Mouse (Mus musculus) testis, adult 2 months (tissue): ENCODE data around the gene Emc3. TPM values are rescaled to one million over a fixed set of nuclear protein-coding genes. Genes with fewer than 3 reads are reported as not detected.

Experiments
- H3K27ac ChIP-seq: fragments of 200-500 bp; 2 replicates; pipeline ENCODE4 v1.5.1; 2012; ENCODE audit warnings: low read depth, low read length; ENCODE audit not compliant: control insufficient read depth, insufficient read depth
- H3K27me3 ChIP-seq: fragments of 200-500 bp; 2 replicates; pipeline ENCODE4 v1.6.1; 2012; ENCODE audit warnings: mild to moderate bottlenecking, low read length, moderate library complexity; ENCODE audit not compliant: control insufficient read depth, insufficient read depth
- H3K36me3 ChIP-seq: fragments of 200-500 bp; 2 replicates; pipeline ENCODE4 v1.6.1; 2012; ENCODE audit warnings: mild to moderate bottlenecking, low read length; ENCODE audit not compliant: control insufficient read depth, insufficient read depth
- H3K4me1 ChIP-seq: fragments of 200-500 bp; 2 replicates; pipeline ENCODE4 v1.6.1; 2012; ENCODE audit warnings: low read length; ENCODE audit not compliant: control insufficient read depth, insufficient read depth
- H3K4me3 ChIP-seq: fragments of 200-500 bp; 2 replicates; pipeline ENCODE4 v1.5.1; 2012; ENCODE audit warnings: low read depth, mild to moderate bottlenecking, low read length, moderate library complexity, mixed read lengths; ENCODE audit not compliant: control insufficient read depth
- CTCF ChIP-seq: fragments of 200-500 bp; IDR thresholded peaks from 2 replicates; pipeline ENCODE4 v1.5.1; 2012; ENCODE audit warnings: low read depth, mild to moderate bottlenecking, inconsistent platforms, low read length, moderate library complexity; ENCODE audit not compliant: control insufficient read depth, insufficient read depth, insufficient replicate concordance
- POLR2A ChIP-seq: fragments of 200-500 bp; IDR thresholded peaks from 2 replicates; pipeline ENCODE4 v1.6.1; 2012; ENCODE audit warnings: low read depth, mild to moderate bottlenecking, inconsistent platforms, low read length, moderate library complexity; ENCODE audit not compliant: control insufficient read depth
- polyA plus RNA-seq: library from polyadenylated mRNA; depleted of rRNA; stranded (reverse); fragments of >200 nt; gene quantifications from 2 replicates; pipeline ENCODE4 v1.2.3, GENCODE M21; 2012; rRNA removed

The Emc3 gene
- polyA plus RNA-seq, 1 experiment, result 32.9 TPM

GRCm38 (mm10) chr6:113469432-113469831 is 62.0 kb downstream of the Emc3 start:
- no peaks in the 10 kb centered on the region for H3K27me3 ChIP-seq
- no peak overlapping the region for H3K27ac ChIP-seq
- TF ChIP-seq CTCF (peak; percentile 60; the same call in 1 of the 2 replicates), POLR2A (no peak)
- H3K36me3 ChIP-seq, result no peaks in the 10 kb centered on the region
- H3K4me1 ChIP-seq, result peaks cover 7% of the 10 kb centered on the region
- peak overlapping the region; percentile 58 for H3K4me3 ChIP-seq

GRCm38 (mm10) chr6:113469021-113469420 is 62.4 kb downstream of the Emc3 start:
- peaks cover 7% of the 10 kb centered on the region for H3K4me1 ChIP-seq
- peak; percentile 77; the same call in 1 of the 2 replicates for TF ChIP-seq CTCF
- TF ChIP-seq POLR2A, result no peak
- no peaks in the 10 kb centered on the region for H3K36me3 ChIP-seq
- peak overlapping the region; percentile 58 for H3K4me3 ChIP-seq
- H3K27ac ChIP-seq, result no peak overlapping the region
- no peaks in the 10 kb centered on the region for H3K27me3 ChIP-seq

- no peaks in the 10 kb centered on the region for H3K36me3 ChIP-seq
- no peaks in the 10 kb centered on the region for H3K27me3 ChIP-seq
- H3K27ac ChIP-seq, result no peak overlapping the region
- no peak overlapping the region for H3K4me3 ChIP-seq
- H3K4me1 ChIP-seq, result peaks cover 7% of the 10 kb centered on the region
- TF ChIP-seq CTCF (no peak), POLR2A (no peak)
Measured at GRCm38 (mm10) chr6:113468512-113468911, 62.9 kb downstream of the Emc3 start.

GRCm38 (mm10) chr6:113465602-113466001 is 65.8 kb downstream of the Emc3 start:
- Histone ChIP-seq H3K27ac (no peak overlapping the region), H3K4me1 (peaks cover 7% of the 10 kb centered on the region), H3K36me3 (no peaks in the 10 kb centered on the region), H3K4me3 (no peak overlapping the region), H3K27me3 (no peaks in the 10 kb centered on the region)
- TF ChIP-seq CTCF (peak; percentile 34; the same call in 1 of the 2 replicates), POLR2A (no peak)

Other genes with a start within 250 kb of the Emc3 start
- gene Cpne9, start 249.3 kb downstream of the Emc3 start, polyA plus RNA-seq, result 0.34 and 0.58 TPM in 2 replicates
- gene Brpf1, start 224.5 kb downstream of the Emc3 start, polyA plus RNA-seq, result 11.7 and 12.4 TPM in 2 replicates
- 30.0 and 31.0 TPM in 2 replicates for gene Ogg1, start 204.7 kb downstream of the Emc3 start, polyA plus RNA-seq
- gene Camk1, start 187.7 kb downstream of the Emc3 start, polyA plus RNA-seq, result 2.4 and 4.3 TPM in 2 replicates
- gene Tada3, start 153.8 kb downstream of the Emc3 start, polyA plus RNA-seq, result 42.3 and 50.3 TPM in 2 replicates
- gene Arpc4, start 153.5 kb downstream of the Emc3 start, polyA plus RNA-seq, result 14.4 and 15.3 TPM in 2 replicates
- gene Ttll3, start 142.4 kb downstream of the Emc3 start, polyA plus RNA-seq, result 133 and 137 TPM in 2 replicates
- gene Rpusd3, start 112.3 kb downstream of the Emc3 start, polyA plus RNA-seq, result 28.3 and 32.4 TPM in 2 replicates
- gene Cidec, start 95.9 kb downstream of the Emc3 start, polyA plus RNA-seq, result 1.7 and 5.7 TPM in 2 replicates
- gene Jagn1, start 89.1 kb downstream of the Emc3 start, polyA plus RNA-seq, result 51.8 and 62.2 TPM in 2 replicates
- 6.1 and 7.8 TPM in 2 replicates for gene Il17re, start 73.2 kb downstream of the Emc3 start, polyA plus RNA-seq
- 3.7 and 4.9 TPM in 2 replicates for gene Il17rc, start 60.2 kb downstream of the Emc3 start, polyA plus RNA-seq
- 4.6 and 5.0 TPM in 2 replicates for gene Creld1, start 48.4 kb downstream of the Emc3 start, polyA plus RNA-seq
- gene Prrt3, start 29.7 kb downstream of the Emc3 start, polyA plus RNA-seq, result 0.05 and 0.19 TPM in 2 replicates
- gene Fancd2, start within 50 bp of the Emc3 start, polyA plus RNA-seq, result 17.7 and 19.5 TPM in 2 replicates
- 23.8 and 29.9 TPM in 2 replicates for gene Fancd2os, start 69.1 kb upstream of the Emc3 start, polyA plus RNA-seq
- 60.9 and 70.2 TPM in 2 replicates for gene Brk1, start 73.1 kb upstream of the Emc3 start, polyA plus RNA-seq
- 222 and 254 TPM in 2 replicates for gene Vhl, start 92.3 kb upstream of the Emc3 start, polyA plus RNA-seq
- gene Irak2, start 106.8 kb upstream of the Emc3 start, polyA plus RNA-seq, result 2.4 and 3.3 TPM in 2 replicates
- 14.2 and 15.9 TPM in 2 replicates for gene Tatdn2, start 165.4 kb upstream of the Emc3 start, polyA plus RNA-seq
- 108 and 119 TPM in 2 replicates for gene Ghrl, start 188.2 kb upstream of the Emc3 start, polyA plus RNA-seq
- 113 and 114 TPM in 2 replicates for gene Sec13, start 209.1 kb upstream of the Emc3 start, polyA plus RNA-seq